Mouse (Mus musculus): ENCODE data around the gene Tcf21.

Tcf21 gene

DNA sequence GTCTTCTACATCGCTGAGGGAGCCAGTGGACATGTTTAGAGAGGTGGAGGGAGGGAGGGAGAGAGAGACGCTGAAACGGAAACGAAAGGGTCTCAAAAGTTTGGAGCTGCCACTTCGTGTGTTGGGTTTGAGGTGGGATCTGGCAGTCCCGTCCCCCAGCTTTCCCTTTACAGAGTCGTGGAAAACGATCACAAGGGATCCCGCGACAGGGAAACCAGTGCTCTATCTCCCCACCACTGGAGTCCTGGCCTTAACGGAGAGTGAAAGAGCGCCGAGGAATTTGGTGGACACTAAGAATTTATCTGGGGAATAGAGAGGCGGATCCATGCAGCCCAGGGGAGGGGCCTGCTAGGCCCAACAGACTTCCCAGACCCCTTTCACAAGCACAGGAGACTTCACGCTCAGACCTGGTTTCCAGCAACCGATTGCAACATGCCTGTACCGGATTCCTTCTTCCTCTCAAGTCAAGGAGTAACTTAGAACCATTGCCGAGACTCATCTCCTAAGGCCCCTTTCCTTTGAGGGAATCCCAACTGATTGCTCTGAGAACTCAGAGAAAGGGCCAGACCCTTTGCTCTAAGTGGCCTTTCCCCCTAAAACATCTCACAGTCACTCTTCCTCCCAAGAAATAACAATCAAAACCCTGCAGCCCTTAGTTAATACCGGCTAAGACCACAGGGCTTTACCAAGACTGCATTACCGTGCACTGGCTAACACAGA lies at the start of gene Tcf21:
TSS of gene Tcf21 (minus strand) at position 304 of the 720 bp plus-strand sequence.
- no peak for DNase-seq (ENCODE audit: low read depth, low spot score)

DNA sequence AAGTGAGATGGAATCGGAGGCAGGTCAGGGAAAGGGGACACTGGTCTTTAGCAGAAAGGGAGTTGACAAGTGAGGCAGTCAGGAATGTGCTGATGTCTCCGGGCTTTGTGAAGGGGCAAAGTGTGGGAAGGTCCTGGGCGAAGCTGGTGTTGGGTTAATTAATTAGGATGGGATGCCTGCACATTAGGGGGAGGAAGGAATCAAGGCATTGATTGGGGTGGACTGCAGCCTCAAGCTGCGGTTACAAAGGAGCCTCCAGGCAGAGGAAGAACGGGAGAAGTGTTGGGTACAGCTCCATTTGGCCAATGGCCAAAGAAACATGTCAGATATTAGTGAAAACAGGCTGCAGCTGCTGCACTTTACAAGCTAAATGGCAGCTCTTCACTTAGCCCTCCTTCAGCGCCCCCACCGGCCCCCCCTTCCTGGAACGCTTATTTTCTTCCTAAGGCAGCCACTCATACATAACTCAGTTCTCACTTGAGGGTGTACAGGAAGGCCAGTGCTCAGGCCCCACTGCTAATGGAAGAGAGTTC lies 48.5 kb upstream of the Tcf21 start:
- DNase-seq (ENCODE audit: low read depth, low spot score): no peak

DNA sequence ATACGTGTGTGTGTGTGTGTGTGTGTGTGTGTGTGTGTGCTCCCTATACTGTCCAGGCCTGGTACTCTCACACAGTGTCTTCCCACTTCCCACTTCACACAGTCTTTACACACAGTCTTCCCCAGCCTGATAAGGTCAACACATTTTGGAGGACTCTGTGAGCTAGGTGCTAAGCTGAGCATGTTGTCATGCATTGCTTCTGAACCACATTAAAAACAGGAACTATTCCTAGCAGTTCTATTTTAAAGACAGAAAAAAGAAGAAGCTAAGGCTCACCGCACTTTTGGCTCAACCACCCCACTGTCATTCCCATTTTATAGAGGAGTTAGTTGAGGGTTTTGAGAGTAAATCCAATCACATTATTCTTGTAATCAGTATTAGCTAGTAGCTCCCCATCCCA lies 47.2 kb upstream of the Tcf21 start:
- no peak for DNase-seq (ENCODE audit: low read depth, low spot score)

DNA sequence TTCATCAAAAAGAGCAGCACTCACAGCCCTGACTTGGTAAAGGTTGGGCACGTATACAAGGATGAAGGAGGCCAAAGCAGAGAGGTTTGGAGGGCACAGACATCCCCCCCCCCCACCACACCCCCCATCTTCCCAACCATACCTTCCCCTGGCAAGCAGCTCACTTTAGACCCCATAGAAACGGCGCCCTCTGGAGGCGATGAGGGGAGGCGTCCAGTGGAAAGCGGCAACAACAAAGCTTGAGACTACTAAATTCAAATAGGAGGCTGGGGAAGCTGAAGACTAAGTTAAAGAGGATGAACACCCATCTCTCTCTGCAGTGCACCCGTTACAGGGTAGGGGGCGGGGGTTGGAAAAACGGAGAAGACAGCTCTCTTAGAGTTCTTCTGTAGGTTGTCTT lies 38.1 kb upstream of the Tcf21 start:
- no peak for DNase-seq (ENCODE audit: low read depth, low spot score)

DNA sequence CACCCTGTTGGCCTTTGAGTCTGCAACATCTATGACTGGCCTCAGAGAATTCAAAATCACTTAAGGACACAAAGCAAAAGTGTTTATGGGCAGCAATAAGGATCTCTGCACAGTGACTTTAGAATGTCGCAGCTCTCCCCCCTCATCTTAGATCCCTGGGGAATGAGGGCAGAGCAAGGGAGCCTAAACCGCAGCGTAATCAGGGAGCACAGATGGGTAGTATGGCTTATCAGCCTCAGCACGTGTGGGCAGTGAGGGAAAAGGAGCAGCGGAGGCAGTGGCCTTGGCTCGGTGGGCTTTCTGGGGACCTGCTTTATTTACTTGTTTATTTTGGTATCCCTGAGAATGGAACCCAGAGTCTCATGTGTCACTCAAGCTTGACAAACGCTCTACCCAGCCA lies 34.4 kb upstream of the Tcf21 start:
- DNase-seq (ENCODE audit: low read depth, low spot score): no peak

DNA sequence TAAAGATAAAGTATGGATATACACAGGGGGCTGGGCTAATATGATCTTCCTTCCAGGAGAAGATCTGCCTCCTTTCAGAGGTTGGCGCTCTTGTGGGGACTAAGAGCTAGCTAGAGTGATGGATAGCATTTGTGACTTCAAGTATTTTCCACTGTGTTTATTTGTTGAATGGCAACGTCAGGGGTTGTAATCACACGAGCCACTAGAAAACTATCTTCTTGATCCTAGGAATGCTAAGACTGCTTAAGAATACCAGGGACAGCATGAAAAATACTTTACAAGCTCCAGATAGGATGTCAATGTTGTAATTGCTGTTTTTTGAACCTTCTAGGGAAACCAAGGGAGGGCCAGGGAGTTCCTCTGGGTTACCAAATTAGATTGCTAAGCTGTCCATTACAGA lies 25.4 kb upstream of the Tcf21 start:
- DNase-seq (ENCODE audit: low read depth, low spot score): no peak

DNA sequence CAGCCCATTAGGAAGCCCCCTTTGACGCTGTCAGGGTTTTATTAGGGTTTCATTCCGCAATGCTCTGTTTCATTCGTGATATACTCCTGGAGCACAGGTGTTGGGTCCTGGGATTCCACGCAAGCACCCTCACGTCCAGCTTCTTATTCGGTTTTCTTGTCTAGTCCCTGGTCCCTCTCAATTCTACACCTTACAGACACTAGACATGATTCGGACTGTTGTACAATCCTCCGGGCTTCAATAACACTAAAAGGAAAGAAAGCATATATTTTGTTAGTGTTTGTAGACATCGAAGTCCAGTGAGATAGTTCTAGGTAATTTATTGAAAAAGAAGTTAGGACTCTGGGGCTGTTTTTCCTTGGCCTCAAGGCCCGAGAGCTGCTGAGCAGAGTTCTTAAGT lies 24.8 kb upstream of the Tcf21 start:
- no peak for DNase-seq (ENCODE audit: low read depth, low spot score)

DNA sequence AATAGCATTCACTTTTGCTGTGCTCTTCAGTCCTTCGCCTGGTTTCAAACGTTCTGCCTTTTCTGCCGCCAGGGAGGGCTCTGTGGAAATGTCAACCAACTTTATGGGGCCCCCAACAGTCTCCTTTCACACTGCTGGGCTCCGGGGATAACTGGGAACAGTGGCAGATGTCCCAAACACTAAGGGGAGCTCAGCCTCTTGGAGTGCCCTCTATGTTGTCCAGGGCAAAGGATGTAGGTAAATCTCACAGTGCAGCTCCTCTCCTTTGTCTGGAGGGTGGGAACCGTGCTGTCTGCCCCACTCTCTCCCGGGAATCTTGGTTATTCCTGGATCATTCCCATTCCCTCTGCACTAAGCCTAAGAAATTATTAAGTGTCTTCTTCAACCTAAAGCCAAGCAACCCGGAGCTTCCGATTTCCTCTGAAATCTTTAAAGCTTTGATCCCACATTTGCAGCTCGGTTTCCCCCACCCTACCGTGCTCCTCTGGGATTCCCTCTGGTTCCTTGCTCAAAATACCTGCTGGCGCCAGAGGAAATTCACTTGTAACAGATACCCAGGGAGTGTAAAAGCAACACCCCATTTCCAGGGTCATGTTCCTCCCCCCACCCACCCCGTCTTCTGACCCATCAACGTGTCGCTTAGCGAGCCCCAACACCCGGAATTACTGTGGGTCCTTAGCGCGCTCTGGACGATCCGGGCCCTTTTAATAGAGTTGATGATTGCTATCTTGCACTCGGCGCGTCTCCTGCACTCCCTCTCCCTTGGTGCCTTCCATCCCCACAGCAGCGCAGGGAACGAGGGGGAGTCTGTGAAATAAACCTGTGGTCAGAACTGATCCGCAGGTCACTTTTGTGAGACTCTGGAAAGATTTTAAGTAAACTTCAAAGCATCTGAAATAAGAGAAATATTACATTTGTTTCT lies 23.7 kb upstream of the Tcf21 start:
- no peak for DNase-seq (ENCODE audit: low read depth, low spot score)

DNA sequence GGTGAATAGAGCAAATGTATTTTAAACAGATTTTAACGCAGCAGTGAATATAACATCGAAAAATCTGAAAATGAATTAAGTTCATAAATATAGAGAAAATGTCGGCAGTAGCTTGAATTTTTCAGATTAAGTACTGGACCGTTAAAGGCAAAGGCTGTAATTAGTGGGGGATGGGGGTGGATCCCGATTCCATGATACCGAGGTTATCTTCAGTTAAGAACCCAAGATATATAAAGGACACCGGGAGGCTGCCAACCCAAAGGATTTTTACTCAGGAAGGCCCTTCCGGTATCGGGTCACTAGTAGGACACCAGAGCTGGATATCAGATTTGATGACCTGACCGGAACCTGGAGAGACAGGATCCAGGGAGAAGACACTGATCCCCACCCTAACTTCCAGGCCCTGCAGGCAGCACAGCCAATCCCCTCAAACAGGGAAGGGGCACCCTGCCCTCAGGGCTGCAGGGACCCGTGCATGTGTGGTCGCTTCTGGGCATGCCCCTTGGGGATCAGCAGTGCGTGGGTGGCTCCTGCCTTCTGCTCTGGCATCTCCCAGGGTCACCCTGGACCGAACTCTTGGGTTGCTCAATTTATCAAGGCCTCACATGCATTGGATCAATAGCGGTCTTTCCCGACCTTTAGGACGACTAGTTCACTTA lies 22.9 kb upstream of the Tcf21 start:
- no peak for DNase-seq (ENCODE audit: low read depth, low spot score)

DNA sequence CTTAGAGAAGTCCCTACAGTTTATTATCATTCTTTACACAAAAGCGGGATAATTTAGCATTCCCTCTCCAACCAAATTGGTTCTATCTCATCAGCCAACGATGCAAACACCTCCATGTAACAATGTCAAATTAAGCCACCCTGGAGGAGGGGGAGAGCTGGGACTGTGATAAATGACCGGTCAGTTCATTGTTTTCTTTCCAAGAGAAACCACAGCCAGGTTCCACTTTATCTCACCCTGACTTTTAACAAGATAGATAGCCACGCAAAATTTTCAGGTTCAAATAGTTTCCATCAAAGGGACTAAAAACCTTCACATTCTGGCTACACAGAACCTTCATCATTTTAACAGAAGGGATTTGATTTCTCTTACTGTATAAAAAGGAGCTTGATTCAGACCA lies 22.1 kb upstream of the Tcf21 start:
- no peak for DNase-seq (ENCODE audit: low read depth, low spot score)

DNA sequence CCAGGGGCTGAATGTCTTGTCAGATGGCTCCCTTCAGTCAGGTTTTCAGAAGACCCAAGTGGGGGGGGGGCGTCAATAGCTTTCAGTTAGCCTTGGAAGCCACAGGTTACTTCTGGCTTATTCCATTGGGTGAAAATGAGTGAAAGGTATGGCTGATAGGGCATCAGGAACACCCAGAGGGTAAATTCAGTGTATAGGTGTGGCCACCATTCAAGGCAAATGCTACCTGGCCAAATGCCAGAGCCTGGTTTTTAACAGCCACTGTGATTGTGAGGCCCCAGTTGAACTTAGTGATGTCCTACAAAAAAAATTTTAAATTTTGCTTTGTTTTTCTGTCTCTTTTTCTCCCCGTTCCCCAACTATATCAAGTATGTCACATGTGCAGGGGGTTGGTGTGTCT lies 6.3 kb upstream of the Tcf21 start:
- no peak for DNase-seq (ENCODE audit: low read depth, low spot score)

DNA sequence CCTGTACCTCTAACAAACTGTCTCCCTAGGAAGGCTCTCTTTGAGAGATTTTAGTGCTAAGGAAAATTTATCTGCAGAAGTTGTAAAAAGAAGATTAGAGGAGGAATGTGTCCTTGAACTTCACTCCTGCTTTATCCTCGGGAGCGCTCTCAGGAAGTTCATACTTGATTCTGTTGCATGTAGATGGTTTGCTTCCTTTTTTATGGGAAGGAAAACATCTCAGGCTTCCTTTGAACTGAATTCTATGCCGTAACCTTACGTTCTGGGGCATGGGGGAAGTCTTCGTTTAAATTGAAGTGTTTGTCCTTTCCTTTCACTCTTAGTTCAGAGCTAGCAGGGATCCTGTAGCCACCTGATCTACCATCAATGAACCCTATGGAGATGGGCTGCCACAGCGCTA lies 2.9 kb upstream of the Tcf21 start:
- no peak for DNase-seq (ENCODE audit: low read depth, low spot score)

DNA sequence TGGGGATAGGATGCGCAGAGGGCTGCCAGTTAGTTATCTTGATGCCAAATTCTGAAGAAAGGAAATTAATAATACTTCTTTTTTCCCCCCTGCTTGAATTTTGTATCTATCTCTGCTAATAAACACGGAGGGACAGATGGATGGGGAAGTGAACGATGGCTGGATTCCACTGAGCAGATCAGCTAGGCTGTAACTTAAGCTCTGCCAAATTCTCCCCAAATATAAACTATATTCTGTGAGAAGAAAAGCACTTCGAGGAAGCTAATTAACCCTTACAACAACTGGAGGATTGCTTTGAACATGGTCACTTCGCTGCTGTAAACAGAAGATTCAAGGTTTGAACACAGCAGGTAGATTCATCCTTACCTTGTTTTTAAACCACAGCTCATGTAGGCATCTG lies 2.5 kb upstream of the Tcf21 start:
- DNase-seq (ENCODE audit: low read depth, low spot score): no peak

DNA sequence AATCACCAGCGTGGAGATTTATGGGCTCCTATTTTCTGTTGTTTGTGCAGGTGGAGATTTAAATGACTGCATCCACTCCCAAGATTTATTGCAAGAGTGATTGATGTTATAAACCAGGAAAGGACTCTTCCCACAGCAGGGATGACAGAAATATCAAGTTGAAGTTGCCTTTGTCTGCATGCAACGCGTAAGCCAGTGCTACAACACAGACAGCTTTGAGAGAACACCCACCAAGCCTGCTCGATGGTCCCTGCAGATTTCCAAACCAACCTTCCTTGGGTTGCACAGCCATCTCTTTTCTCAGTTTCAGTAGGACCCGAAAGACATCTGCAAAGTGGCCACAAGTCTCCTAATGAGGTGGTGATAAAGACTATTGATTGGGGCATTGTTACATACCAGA lies 1.7 kb upstream of the Tcf21 start:
- no peak for DNase-seq (ENCODE audit: low read depth, low spot score)

DNA sequence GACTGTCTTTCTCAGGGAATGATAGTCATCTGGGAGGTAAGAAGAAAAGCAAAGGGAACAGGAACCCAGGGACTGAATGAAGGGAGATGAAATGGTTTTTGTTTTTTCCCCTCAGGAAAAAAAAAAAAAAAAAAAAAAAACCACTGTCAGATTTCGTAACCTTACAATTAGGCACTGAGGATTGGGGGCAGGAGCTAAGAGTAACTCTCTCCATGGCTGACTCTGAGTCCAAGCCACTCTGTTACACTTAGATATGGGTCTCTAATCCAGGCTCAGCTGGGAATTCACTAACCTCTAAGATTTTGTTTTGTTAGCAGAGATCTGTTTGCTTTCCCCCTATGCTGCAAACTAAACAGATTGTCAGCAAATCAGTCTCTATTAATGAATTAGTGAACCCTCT lies 1.3 kb upstream of the Tcf21 start:
- DNase-seq (ENCODE audit: low read depth, low spot score): no peak

DNA sequence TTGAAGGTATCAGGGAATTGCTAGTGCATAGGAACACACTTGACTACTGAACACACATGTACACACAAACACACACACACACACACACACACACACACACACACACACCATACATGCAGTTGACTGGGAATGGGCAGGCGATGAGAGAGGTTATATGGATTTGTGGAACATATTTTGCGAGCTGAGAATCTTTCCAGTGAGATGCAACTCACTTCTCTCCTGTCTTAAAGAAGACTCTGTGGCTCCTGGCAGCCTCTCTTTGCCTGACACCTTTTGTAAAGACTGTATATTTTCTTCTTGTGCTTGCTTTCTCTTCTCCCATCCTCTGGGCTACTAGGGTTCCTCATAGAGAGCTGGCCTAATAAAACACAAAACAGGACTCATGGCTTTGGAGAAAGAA lies 867 bp upstream of the Tcf21 start:
- DNase-seq (ENCODE audit: low read depth, low spot score): no peak

DNA sequence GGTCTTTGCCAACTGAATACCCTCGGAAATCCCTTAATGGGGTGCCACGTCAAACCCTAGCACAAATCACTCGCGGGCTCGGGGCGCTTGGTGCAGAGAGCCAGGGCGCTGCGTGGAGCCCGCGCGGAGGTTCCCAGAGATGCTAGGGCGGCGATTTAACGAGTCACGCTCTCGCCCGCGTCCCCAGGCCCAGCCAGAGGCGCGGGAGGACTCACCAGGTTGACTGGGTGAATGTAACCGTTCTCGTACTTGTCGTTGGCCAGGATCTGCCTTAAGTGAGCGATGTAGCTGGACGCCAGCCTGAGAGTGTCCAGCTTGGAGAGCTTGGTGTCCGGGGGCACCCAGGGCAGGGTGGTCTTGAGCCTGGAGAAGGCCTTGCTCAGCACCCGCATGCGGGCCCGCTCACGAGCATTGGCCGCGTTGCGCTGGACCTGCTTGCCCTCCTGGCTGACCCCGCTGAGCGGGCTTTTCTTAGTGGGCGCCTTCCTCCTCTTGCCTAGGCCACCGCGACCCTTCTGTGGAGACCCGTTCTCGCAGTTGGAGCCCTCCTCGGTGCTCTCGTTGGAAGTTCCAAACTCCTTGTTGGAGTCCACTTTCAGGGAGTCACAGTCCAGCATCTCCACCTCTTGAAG lies 619 bp downstream of the Tcf21 start:
- DNase-seq (ENCODE audit: low read depth, low spot score): no peak

DNA sequence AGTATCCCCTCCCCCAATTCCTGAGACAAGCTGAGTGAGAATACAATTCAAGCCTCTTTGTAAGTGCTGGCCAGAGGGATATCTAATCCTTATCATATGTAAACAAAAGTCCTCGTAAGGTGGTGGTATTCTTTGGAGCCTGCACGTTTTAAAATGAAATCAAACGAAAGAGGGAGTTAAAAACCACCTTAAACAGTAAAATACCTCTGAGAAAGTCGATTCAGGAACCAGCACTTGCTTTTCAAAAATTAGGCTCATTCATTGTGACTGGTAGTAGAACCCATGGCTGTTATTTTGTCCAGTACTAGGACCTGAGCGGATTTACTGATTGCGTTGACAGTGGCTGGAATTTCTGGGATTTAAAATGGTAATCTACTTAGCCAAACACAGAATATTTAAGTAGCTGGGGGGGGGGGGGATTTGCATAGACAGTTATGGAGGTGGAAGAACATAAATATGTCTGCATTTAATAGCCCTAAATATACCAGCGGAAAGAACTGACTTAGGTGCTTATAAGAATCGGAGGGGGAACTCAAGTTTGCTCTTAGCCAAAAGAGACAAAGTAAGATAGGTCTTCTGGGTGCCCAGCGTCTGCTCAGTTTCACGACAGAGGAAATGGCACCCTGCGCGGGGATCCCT lies 1.3 kb downstream of the Tcf21 start:
- no peak for DNase-seq (ENCODE audit: low read depth, low spot score)

DNA sequence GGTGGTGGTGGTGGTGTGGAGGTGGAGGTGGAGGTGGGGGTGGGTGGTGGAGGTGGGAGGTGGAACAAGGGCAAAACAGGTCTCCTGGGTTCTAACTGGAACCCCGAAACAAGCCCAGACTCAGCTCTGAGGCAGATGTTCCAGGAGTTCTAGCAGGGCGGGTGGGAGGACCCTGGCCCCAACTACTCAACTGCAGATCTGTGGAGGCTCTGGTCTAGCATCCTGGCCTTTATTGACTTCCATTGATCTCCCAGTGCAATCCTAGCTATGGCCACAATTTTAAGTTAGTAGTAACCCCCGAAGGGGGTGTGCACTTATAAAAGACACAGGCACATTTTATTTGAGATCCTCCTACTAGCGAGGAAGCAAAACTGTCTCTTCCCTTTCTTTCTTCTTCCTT lies 2.0 kb downstream of the Tcf21 start:
- DNase-seq (ENCODE audit: low read depth, low spot score): no peak

DNA sequence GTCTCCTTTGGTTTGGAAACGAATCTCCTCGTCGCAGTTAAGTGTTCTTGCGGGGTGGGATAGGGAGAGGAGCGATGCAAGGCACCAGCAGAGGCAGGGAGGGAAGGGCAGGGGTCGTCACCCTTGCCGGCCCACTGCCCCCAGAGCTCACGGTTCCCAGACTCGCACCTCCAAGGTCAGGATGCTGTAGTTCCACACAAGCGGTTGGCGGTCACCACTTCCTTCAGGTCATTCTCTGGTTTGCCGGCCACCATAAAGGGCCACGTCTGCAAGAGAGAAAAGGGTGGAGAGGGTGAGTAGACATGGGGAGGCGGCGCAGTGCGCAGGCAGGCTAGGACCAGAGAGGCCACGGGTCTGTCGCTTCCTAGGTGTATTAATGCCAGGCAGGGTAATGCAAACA lies 2.4 kb downstream of the Tcf21 start:
- no peak for DNase-seq (ENCODE audit: low read depth, low spot score)

DNA sequence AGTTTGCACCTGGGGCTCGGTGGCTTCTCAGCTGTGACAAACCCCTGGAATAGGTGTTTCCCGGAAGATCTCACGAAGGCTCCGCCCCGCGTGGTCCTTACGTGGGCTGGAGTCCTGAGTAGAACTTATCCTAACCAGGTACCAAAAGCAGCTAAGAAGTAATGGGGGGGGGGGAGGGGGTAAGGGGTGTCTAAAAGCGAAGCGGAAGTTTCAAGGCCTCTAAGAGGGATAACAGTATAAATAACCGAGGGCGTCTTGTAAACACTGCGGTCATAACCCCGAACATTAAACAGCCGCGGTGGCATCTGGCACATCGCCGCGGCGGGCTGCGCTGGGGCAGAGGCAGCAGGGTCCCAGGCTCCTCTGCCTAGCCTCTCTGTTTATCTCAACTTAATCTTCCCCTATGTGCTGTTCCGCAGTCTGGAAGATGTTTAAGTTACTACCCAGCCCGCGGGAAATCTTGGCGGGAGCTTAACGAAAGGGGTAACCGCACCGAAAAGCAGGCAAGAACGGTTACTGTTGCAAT lies 3.7 kb downstream of the Tcf21 start:
- DNase-seq (ENCODE audit: low read depth, low spot score): no peak

Measured in forelimb bud, embryonic 11.5 days (tissue).